Mouse (Mus musculus): ENCODE data around the gene Fcrl5.

GRCm38 (mm10) chr3:87506456-87507416, 71.2 kb downstream of the Fcrl5 start:
- TF ChIP-seq CTCF (IDR thresholded peaks at IDR 0.05; ENCODE audit: control insufficient read depth, insufficient read depth, insufficient read length), result no peak
- TF ChIP-seq MYOG (IDR thresholded peaks at IDR 0.05; ENCODE audit: control insufficient read depth, extremely low read depth, insufficient read length), result no peak
- TF ChIP-seq MYOD1 (IDR thresholded peaks at IDR 0.05; ENCODE audit: control insufficient read depth, insufficient read length, low read depth), result no peak
- no peak for TF ChIP-seq CEBPB (IDR thresholded peaks at IDR 0.05; ENCODE audit: low read depth)
- TF ChIP-seq MAX (IDR thresholded peaks at IDR 0.05), result no peak
- TF ChIP-seq USF1 (IDR thresholded peaks at IDR 0.05; ENCODE audit: low read depth), result no peak

All from C2C12 (cell line).